Mouse (Mus musculus): Measurements from ENCODE around the gene Adamtsl1.

The Adamtsl1 gene

GRCm38 (mm10) chr4:85814418-85814817, 300.4 kb downstream of the Adamtsl1 start:
- no peak for DNase-seq (ENCODE audit: low spot score)

- no peak for DNase-seq (ENCODE audit: low spot score)
Observed at GRCm38 (mm10) chr4:85818504-85818903, 304.5 kb downstream of the Adamtsl1 start.

- peak; percentile 32 for DNase-seq (ENCODE audit: low spot score)
Observed at GRCm38 (mm10) chr4:85819169-85819568, 305.2 kb downstream of the Adamtsl1 start.

DNA sequence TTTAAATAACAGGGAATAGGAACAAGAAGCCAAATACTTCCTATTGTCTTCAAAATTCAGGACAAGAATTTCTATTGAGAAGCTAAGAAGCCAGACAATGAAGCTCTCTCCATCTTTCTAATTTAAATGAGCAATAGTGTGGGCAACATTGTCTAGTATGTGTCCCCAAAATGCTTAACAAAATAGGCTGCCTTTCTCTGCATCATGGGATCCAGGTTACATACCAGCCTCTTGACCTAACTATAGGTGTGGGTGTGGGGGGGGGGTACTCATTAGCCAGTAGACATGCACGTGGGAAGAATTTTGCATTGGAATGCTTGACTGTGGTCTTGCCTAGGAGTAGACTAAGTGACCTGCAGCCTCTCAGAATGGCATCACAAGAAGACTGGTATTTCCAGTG, 305.9 kb downstream of the Adamtsl1 start:
- DNase-seq (ENCODE audit: low spot score): no peak

GRCm38 (mm10) chr4:85823952-85824704, 310.2 kb downstream of the Adamtsl1 start:
- no peak for DNase-seq (ENCODE audit: low spot score)

DNA sequence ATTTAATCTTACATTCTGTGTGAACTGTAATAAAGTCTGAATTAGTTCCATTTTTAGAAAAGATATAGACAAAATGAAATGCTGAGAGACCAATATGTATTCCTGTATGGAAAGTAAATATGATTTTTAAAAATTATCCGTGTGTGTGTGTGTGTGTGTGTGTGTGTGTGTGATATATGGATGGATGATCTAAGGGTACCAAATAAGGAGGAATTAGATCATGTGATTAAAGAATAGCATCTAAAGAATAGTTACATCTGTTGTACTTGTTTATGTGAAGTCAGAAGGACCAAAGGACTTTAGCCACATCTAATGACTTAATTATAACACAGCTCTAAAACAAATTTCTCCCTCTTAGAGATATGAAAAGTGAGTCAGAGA, 310.7 kb downstream of the Adamtsl1 start:
- no peak for DNase-seq (ENCODE audit: low spot score)

GRCm38 (mm10) chr4:85837058-85837457, 323.1 kb downstream of the Adamtsl1 start:
- DNase-seq (ENCODE audit: low spot score): no peak

- DNase-seq (ENCODE audit: low spot score): no peak
Observed at GRCm38 (mm10) chr4:85837532-85837965, 323.6 kb downstream of the Adamtsl1 start.

DNA sequence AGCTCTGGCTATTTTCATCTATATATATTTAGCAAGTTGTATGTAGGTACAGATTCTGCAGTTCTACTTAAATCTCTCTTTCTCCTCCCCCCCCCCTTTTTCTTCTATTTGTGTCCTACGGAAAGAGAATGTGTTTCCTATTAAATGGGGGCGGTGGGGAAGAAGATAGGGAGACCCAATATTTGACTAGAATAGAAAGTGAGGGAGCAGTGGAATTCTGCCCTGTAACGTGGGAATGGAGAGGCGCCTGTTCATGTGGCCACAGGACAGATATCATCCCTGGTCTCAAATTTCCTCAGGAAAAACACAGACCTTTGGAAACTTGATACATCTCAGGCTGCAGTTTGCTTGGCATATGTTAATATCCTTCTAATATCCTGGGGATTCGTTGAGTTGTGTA, 324.1 kb downstream of the Adamtsl1 start:
- no peak for DNase-seq (ENCODE audit: low spot score)

GRCm38 (mm10) chr4:85842113-85842512, 328.1 kb downstream of the Adamtsl1 start:
- no peak for DNase-seq (ENCODE audit: low spot score)

DNA sequence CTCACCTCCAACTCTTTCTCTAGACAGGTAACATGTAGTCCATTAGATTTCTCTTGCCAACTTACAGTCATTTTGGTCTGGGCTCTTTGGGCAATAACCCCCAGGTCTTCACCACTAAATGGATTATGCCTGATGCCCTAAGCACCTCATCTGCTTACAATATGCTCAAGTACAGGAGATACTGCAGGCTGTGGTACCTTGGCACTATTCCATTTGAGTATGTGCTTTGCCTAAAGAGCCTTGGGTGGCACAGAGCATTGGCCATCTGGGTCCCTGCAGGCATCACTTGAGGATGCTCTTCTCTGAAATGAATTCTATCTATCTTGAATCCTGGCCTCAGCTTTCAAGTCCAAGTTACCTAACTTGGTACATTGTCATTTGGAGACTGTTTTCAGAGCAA, 330.4 kb downstream of the Adamtsl1 start:
- DNase-seq (ENCODE audit: low spot score): no peak

- DNase-seq (ENCODE audit: low spot score): no peak
Observed at GRCm38 (mm10) chr4:85845931-85846330, 332.0 kb downstream of the Adamtsl1 start.

DNA sequence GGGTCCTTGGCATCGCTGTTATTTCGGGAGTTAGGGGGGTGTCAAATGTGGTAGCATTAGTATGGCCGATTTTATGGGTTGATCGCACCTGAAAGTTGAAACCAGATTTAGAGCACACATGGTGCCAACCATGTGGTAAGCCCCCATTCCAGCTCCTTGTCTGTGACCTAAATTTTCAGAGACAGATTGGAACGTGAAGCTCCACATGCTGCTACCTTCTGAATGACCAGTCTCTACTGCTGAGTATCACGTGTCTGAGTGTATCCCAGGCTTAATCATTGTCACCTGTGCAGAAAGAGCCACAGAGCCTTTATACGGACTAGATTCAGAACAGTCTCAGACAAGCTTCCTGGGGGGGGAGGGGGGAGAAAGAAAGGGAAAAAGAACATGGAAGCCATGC, 339.4 kb downstream of the Adamtsl1 start:
- no peak for DNase-seq (ENCODE audit: low spot score)

GRCm38 (mm10) chr4:85854507-85854906, 340.5 kb downstream of the Adamtsl1 start:
- DNase-seq (ENCODE audit: low spot score): no peak

- DNase-seq (ENCODE audit: low spot score): no peak
Observed at GRCm38 (mm10) chr4:85879376-85879775, 365.4 kb downstream of the Adamtsl1 start.

GRCm38 (mm10) chr4:85881318-85881717, 367.3 kb downstream of the Adamtsl1 start:
- no peak for DNase-seq (ENCODE audit: low spot score)

GRCm38 (mm10) chr4:85884031-85884430, 370.1 kb downstream of the Adamtsl1 start:
- DNase-seq (ENCODE audit: low spot score): no peak

GRCm38 (mm10) chr4:85889877-85890598, 376.1 kb downstream of the Adamtsl1 start:
- no peak for DNase-seq (ENCODE audit: low spot score)

DNA sequence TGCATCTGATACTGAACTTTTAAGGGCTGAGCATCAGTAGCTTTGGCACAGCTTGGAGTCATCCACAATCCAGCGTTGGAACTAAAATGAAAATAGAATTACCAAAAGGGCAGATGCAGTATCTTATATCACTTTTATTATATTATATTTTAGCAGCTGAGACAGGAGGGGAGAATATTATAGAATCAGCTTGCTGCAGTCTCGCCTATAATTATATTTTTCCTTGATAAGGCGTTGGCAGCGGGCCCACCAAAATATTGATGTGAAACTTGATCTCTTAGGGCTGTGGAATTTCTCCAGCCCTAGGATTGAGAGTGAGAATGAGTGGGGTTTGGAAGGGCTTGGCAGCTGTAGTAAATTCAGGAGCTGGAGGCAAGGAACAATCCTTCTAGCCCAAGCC, 387.3 kb downstream of the Adamtsl1 start:
- no peak for DNase-seq (ENCODE audit: low spot score)

DNA sequence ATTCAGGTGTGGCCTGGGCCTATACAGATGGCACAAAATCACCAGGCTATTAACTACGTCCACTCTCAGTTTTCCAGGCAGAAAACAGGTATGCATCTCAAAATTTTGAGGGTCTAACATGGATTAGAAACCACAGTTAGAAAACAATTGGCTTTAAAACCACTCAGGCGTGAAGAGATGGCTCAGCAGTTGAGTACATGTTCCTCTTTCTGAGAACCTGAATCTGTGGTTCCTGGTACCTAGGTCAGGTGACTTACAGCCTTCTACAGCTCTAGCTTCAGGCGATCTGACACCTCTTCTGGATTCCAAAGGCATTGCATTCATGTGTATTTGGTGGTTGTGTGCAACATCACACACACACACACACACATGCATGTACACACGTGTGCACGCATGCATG, 390.2 kb downstream of the Adamtsl1 start:
- no peak for DNase-seq (ENCODE audit: low spot score)

GRCm38 (mm10) chr4:85916034-85916433, 402.1 kb downstream of the Adamtsl1 start:
- peak; percentile 8 for DNase-seq (ENCODE audit: low spot score)

- no peak for DNase-seq (ENCODE audit: low spot score)
Observed at GRCm38 (mm10) chr4:85918366-85918765, 404.4 kb downstream of the Adamtsl1 start.

GRCm38 (mm10) chr4:85920474-85920873, 406.5 kb downstream of the Adamtsl1 start:
- no peak for DNase-seq (ENCODE audit: low spot score)

- no peak for DNase-seq (ENCODE audit: low spot score)
Observed at GRCm38 (mm10) chr4:85922741-85923140, 408.8 kb downstream of the Adamtsl1 start.

Data from adipocyte (in vitro differentiated cells).